Mouse (Mus musculus) megakaryocyte, embryonic 14.5 days (primary cell): ENCODE results near the gene 1700028P14Rik.

Experiments used
- FLI1 ChIP-seq: IDR thresholded peaks from 2 replicates; pipeline ENCODE4 v1.6.1; 2012; ENCODE audit warnings: low read length, inconsistent platforms, mixed read lengths
- GATA1 ChIP-seq: IDR thresholded peaks from 3 replicates; pipeline ENCODE4 v1.6.1; 2012; ENCODE audit warnings: mixed read lengths, low read length, inconsistent platforms, borderline replicate concordance

DNA sequence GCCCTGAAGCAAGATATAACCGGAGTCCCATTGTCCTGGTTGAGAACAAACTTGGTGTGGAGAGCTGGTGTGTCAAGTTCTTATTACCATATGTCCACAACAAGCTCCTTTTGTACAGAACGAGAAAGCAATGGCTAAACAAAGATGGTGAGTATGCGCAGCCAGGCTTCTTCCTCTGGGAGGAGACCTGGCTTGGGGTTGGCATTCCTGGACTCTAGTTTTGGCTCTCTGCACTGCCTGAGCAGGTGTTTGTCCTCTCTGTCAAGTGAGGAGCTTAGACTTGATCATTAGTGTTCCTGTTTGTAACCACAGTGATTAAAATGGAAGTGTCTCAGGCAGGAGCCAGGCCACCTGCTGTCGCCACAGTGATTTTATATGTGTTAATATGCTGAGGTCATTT, 41.7 kb upstream of the 1700028P14Rik start:
- TF ChIP-seq GATA1 (no peak), FLI1 (no peak)
